20 mouse cellular contexts compared by ENCODE assay signal in genomic region chr2:124332890-124333289, GRCm38 (mm10).
A peak's percentile ranks its signal among the peaks of the same experiment; 100 is the strongest.
DNase-seq lines count a peak whose midpoint lies in the region; ATAC-seq and TF ChIP-seq lines count a peak whose summit lies in the region.
"Had no signal": no experiment of that assay in that cellular context is flagged by ENCODE, and none has a peak within 500 bp of the region (broad histone marks: within the 10 kb centered on the region; RNA-seq: fewer than 3 reads in every experiment).

No protein-coding gene starts in this region.

- no peak for TF ChIP-seq EP300 in lung, postnatal 0 days (IDR thresholded peaks at IDR 0.05)

- H3K27ac ChIP-seq in heart, embryonic 11.5 days (ENCODE audit: low read depth, low read length) = peak overlapping the region; percentile 57; the same call in 1 of the 2 replicates
- peak overlapping the region; percentile 48 for H3K27ac ChIP-seq in heart, embryonic 15.5 days
- no peak overlapping the region for H3K27ac ChIP-seq in lung, postnatal 0 days (ENCODE audit: low read length)
- H3K27ac ChIP-seq: embryonic facial prominence, embryonic 13.5 days; forebrain, embryonic 12.5 days; hindbrain, embryonic 12.5 days had no signal

- TF ChIP-seq CTCF in lung, postnatal 0 days (IDR thresholded peaks at IDR 0.05) = no peak

- peaks cover 19% of the 10 kb centered on the region for H3K4me1 ChIP-seq in heart, embryonic 11.5 days (ENCODE audit: control insufficient read depth, insufficient read depth, low read length)
- H3K4me1 ChIP-seq in heart, embryonic 15.5 days (replicated peaks) = peaks cover 30% of the 10 kb centered on the region
- H3K4me1 ChIP-seq in lung, postnatal 0 days (ENCODE audit: insufficient read depth, low read depth, low read length) = no peaks in the 10 kb centered on the region
- H3K4me1 ChIP-seq: forebrain, embryonic 12.5 days had no signal

- H3K27me3 ChIP-seq in heart, embryonic 11.5 days (ENCODE audit: control insufficient read depth, insufficient read depth, low read length) = no peaks in the 10 kb centered on the region
- no peaks in the 10 kb centered on the region for H3K27me3 ChIP-seq in heart, embryonic 15.5 days
- H3K27me3 ChIP-seq in lung, postnatal 0 days (replicated peaks; ENCODE audit: insufficient read depth, low read length) = no peaks in the 10 kb centered on the region
- H3K27me3 ChIP-seq: embryonic facial prominence, embryonic 13.5 days; forebrain, embryonic 12.5 days; hindbrain, embryonic 12.5 days had no signal

- H3K4me2 ChIP-seq in heart, embryonic 11.5 days = no peak overlapping the region
- no peak overlapping the region for H3K4me2 ChIP-seq in heart, embryonic 15.5 days
- H3K4me2 ChIP-seq in lung, postnatal 0 days (replicated peaks; ENCODE audit: low read depth, low read length) = no peak overlapping the region
- H3K4me2 ChIP-seq: embryonic facial prominence, embryonic 13.5 days; forebrain, embryonic 12.5 days; hindbrain, embryonic 12.5 days had no signal

- ATAC-seq in heart, embryonic 11.5 days (replicated peaks; ENCODE audit: insufficient number of reproducible peaks, low FRiP score, low TSS enrichment) = no peak
- ATAC-seq in heart, embryonic 15.5 days (replicated peaks; ENCODE audit: insufficient number of reproducible peaks, insufficient read depth, low FRiP score, low read depth) = peak; percentile 66; the same call in 1 of the 2 replicates
- no peak for ATAC-seq in lung, postnatal 0 days
- ATAC-seq: forebrain, embryonic 16.5 days; hindbrain, embryonic 16.5 days; inflammation-experienced regulatory T-cells, adult 6 months; intestine, postnatal 0 days had no signal

- no peaks in the 10 kb centered on the region for H3K36me3 ChIP-seq in heart, embryonic 11.5 days (ENCODE audit: control insufficient read depth, insufficient read depth, low read length)
- H3K36me3 ChIP-seq in heart, embryonic 15.5 days = no peaks in the 10 kb centered on the region
- H3K36me3 ChIP-seq in lung, postnatal 0 days (ENCODE audit: insufficient read depth, low read length) = no peaks in the 10 kb centered on the region
- H3K36me3 ChIP-seq: embryonic facial prominence, embryonic 13.5 days; forebrain, embryonic 12.5 days; hindbrain, embryonic 12.5 days had no signal

- DNase-seq in heart, postnatal 4 days = no peak
- no peak for DNase-seq in heart, adult 18-20 months
- DNase-seq in lung, postnatal 10 days = peak; percentile 7
- DNase-seq in lung, postnatal 0 days (ENCODE audit: low spot score) = no peak
- DNase-seq: adrenal gland, adult 2 months; adrenal gland, postnatal 25 days; cerebellum, adult 18-20 months; cerebellum, adult 9-11 months; cerebellum, postnatal 36 days; heart, postnatal 10 days; kidney, adult 8-10 months had no signal

- H3K9ac ChIP-seq in heart, embryonic 11.5 days (ENCODE audit: low read depth, low read length) = no peak overlapping the region
- no peak overlapping the region for H3K9ac ChIP-seq in heart, embryonic 15.5 days
- no peak overlapping the region for H3K9ac ChIP-seq in lung, postnatal 0 days (replicated peaks; ENCODE audit: low read depth)
- H3K9ac ChIP-seq: embryonic facial prominence, embryonic 13.5 days; forebrain, embryonic 12.5 days; hindbrain, embryonic 12.5 days had no signal

- WGBS in heart, embryonic 11.5 days (ENCODE audit: insufficient replicate concordance) = 40% methylated on average over 5 of the region's 5 CpGs
- 43% methylated on average over 5 of the region's 5 CpGs for WGBS in heart, embryonic 15.5 days
- 52% methylated on average over 5 of the region's 5 CpGs for WGBS in lung, postnatal 0 days

- no peak overlapping the region for H3K4me3 ChIP-seq in heart, embryonic 11.5 days (ENCODE audit: low read depth, low read length)
- no peak overlapping the region for H3K4me3 ChIP-seq in heart, embryonic 15.5 days
- H3K4me3 ChIP-seq in lung, postnatal 0 days (ENCODE audit: low read depth, low read length) = no peak overlapping the region
- H3K4me3 ChIP-seq: embryonic facial prominence, embryonic 13.5 days; forebrain, embryonic 12.5 days; hindbrain, embryonic 12.5 days had no signal

- no peaks in the 10 kb centered on the region for H3K9me3 ChIP-seq in heart, embryonic 11.5 days (replicated peaks; ENCODE audit: control insufficient read depth, low read length)
- H3K9me3 ChIP-seq in heart, embryonic 15.5 days (replicated peaks) = no peaks in the 10 kb centered on the region
- no peaks in the 10 kb centered on the region for H3K9me3 ChIP-seq in lung, postnatal 0 days (ENCODE audit: low read length)
- H3K9me3 ChIP-seq: embryonic facial prominence, embryonic 13.5 days; forebrain, embryonic 12.5 days; hindbrain, embryonic 12.5 days had no signal
